Mouse (Mus musculus) E14TG2a.4 (cell line): ENCODE measurements around the gene Kcnj12.

Experiments
- H3K27me3 ChIP-seq: 2 replicates; pipeline ENCODE4 v1.6.1; 2014; ENCODE audit warnings: low read length, control low read depth; ENCODE audit not compliant: insufficient read depth
- H3K36me3 ChIP-seq: 2 replicates; pipeline ENCODE4 v1.6.1; 2014; ENCODE audit warnings: low read length, control low read depth; ENCODE audit not compliant: insufficient read depth
- H3K4me1 ChIP-seq: replicated peaks from 2 replicates; pipeline ENCODE4 v1.6.1; 2014; ENCODE audit warnings: low read depth, low read length, control low read depth
- H3K4me3 ChIP-seq: replicated peaks from 2 replicates; pipeline ENCODE4 v1.5.1; 2014; ENCODE audit warnings: mild to moderate bottlenecking, low read length
- H3K9me3 ChIP-seq: 2 replicates; pipeline ENCODE4 v1.6.1; 2014; ENCODE audit warnings: low read length, control low read depth
- CTCF ChIP-seq: conservative IDR thresholded peaks from 2 replicates; pipeline ENCODE4 v1.5.1; 2014; ENCODE audit warnings: low read length
- NANOG ChIP-seq: IDR thresholded peaks from 2 replicates; pipeline ENCODE4 v1.6.1; 2014; ENCODE audit warnings: borderline replicate concordance, low read length, mixed read lengths
- POU5F1 ChIP-seq: IDR thresholded peaks from 2 replicates; pipeline ENCODE4 v1.6.1; 2014; ENCODE audit warnings: low read length, borderline replicate concordance

The Kcnj12 gene

GRCm38 (mm10) chr11:61022550-61023391 lies at the start of gene Kcnj12:
TSS of gene Kcnj12 (plus strand) at chr11:61022564.
- Histone ChIP-seq H3K27me3 (peaks cover 88% of the 10 kb centered on the region), H3K9me3 (no peaks in the 10 kb centered on the region), H3K36me3 (no peaks in the 10 kb centered on the region), H3K4me3 (peak within 1 kb of the TSS; percentile 85), H3K4me1 (peaks cover 33% of the 10 kb centered on the region)
- no peak for TF ChIP-seq CTCF
- TF ChIP-seq POU5F1, result no peak
- TF ChIP-seq NANOG, result no peak

- no peak for TF ChIP-seq CTCF
- no peak for TF ChIP-seq NANOG
- no peak for TF ChIP-seq POU5F1
- Histone ChIP-seq H3K4me3 (no peak overlapping the region), H3K4me1 (peaks cover 55% of the 10 kb centered on the region), H3K36me3 (no peaks in the 10 kb centered on the region), H3K9me3 (no peaks in the 10 kb centered on the region), H3K27me3 (no peaks in the 10 kb centered on the region)
Observed at GRCm38 (mm10) chr11:60975097-60975496, 47.3 kb upstream of the Kcnj12 start.

GRCm38 (mm10) chr11:60976234-60976633 lies 46.1 kb upstream of the Kcnj12 start:
- Histone ChIP-seq H3K4me3 (0 out of 2 replicates have a peak overlapping the region, but pooled peaks have one; percentile 17), H3K36me3 (no peaks in the 10 kb centered on the region), H3K9me3 (no peaks in the 10 kb centered on the region), H3K4me1 (peaks cover 64% of the 10 kb centered on the region), H3K27me3 (no peaks in the 10 kb centered on the region)
- TF ChIP-seq NANOG, result no peak
- no peak for TF ChIP-seq CTCF
- TF ChIP-seq POU5F1, result no peak

- H3K4me3 ChIP-seq, result peak overlapping the region; percentile 53; the same call in 1 of the 2 replicates
- TF ChIP-seq CTCF (peak; percentile 22), POU5F1 (no peak), NANOG (no peak; the same call in 1 of the 2 replicates)
- no peaks in the 10 kb centered on the region for H3K27me3 ChIP-seq
- no peaks in the 10 kb centered on the region for H3K36me3 ChIP-seq
- peaks cover 68% of the 10 kb centered on the region for H3K4me1 ChIP-seq
- H3K9me3 ChIP-seq, result no peaks in the 10 kb centered on the region
Observed at GRCm38 (mm10) chr11:60976742-60977141, 45.6 kb upstream of the Kcnj12 start.

GRCm38 (mm10) chr11:60977153-60977552 lies 45.2 kb upstream of the Kcnj12 start:
- Histone ChIP-seq H3K4me3 (peak overlapping the region; percentile 53), H3K36me3 (no peaks in the 10 kb centered on the region), H3K4me1 (peaks cover 72% of the 10 kb centered on the region), H3K9me3 (no peaks in the 10 kb centered on the region), H3K27me3 (no peaks in the 10 kb centered on the region)
- TF ChIP-seq POU5F1, result no peak
- no peak for TF ChIP-seq CTCF
- TF ChIP-seq NANOG, result no peak

GRCm38 (mm10) chr11:60978658-60979057 lies 43.7 kb upstream of the Kcnj12 start:
- no peaks in the 10 kb centered on the region for H3K9me3 ChIP-seq
- no peaks in the 10 kb centered on the region for H3K27me3 ChIP-seq
- H3K4me1 ChIP-seq, result peaks cover 86% of the 10 kb centered on the region
- H3K4me3 ChIP-seq, result no peak overlapping the region
- no peaks in the 10 kb centered on the region for H3K36me3 ChIP-seq
- TF ChIP-seq POU5F1 (no peak), CTCF (no peak), NANOG (no peak)

GRCm38 (mm10) chr11:60979788-60980187 lies 42.6 kb upstream of the Kcnj12 start:
- Histone ChIP-seq H3K9me3 (no peaks in the 10 kb centered on the region), H3K27me3 (no peaks in the 10 kb centered on the region)
- no peak for TF ChIP-seq POU5F1
- TF ChIP-seq NANOG, result no peak
- TF ChIP-seq CTCF, result no peak

GRCm38 (mm10) chr11:60981693-60982486 lies 40.5 kb upstream of the Kcnj12 start:
- H3K36me3 ChIP-seq, result no peaks in the 10 kb centered on the region
- H3K27me3 ChIP-seq, result no peaks in the 10 kb centered on the region

More at GRCm38 (mm10) chr11:60979788-60980187, 42.6 kb upstream of the Kcnj12 start:
- Histone ChIP-seq H3K4me3 (no peak overlapping the region), H3K4me1 (peaks cover 90% of the 10 kb centered on the region), H3K36me3 (no peaks in the 10 kb centered on the region)

More at GRCm38 (mm10) chr11:60981693-60982486, 40.5 kb upstream of the Kcnj12 start:
- Histone ChIP-seq H3K4me3 (no peak overlapping the region), H3K9me3 (no peaks in the 10 kb centered on the region), H3K4me1 (peaks cover 81% of the 10 kb centered on the region)
- no peak for TF ChIP-seq POU5F1
- no peak for TF ChIP-seq NANOG
- TF ChIP-seq CTCF, result no peak
